ENCODE assay signal across 28 mouse cellular contexts in the genomic region with DNA sequence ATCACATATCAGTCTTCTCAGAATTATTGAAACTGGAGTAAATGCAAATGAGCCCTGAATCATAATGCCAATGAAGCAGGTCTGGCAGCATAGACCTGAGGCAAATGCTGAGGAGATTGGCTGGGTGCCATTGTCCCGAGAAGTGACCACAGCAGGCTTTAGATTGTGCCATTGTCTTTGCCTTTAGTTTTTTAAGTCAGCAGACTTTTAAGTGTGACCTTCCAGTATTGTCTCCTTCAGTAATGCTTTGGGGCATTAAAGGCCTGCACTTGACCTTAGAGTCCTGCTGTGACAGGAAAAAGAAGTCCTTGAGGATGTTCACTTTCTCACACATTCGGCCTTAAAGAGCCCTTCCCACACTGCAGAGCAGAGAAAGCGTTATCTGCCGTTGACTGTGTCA. TPM values are rescaled to one million over a fixed set of nuclear protein-coding genes. Genes with fewer than 3 reads are reported as not detected.
"Had no signal": no experiment of that assay in that cellular context is flagged by ENCODE, and none has a peak within 500 bp of the region (broad histone marks: within the 10 kb centered on the region; RNA-seq: fewer than 3 reads in every experiment).

No protein-coding gene starts in this region.

- DNase-seq: kidney, adult 11 months; kidney, adult 8-10 months; kidney, postnatal 10 days; kidney, postnatal 36 days; layer of hippocampus, postnatal 36 days; liver, embryonic 13.5 days; lung, postnatal 14 days; lung, postnatal 4 days; thymus, adult 18-20 months; thymus, postnatal 36 days had no signal

- H3K4me3 ChIP-seq: kidney, embryonic 15.5 days; left cerebral cortex, adult 2 months; liver, embryonic 13.5 days; lung, embryonic 15.5 days; megakaryocyte, embryonic 14.5 days; midbrain, embryonic 10.5 days; midbrain, embryonic 13.5 days had no signal

- H3K9me3 ChIP-seq: kidney, embryonic 15.5 days; liver, embryonic 13.5 days; lung, embryonic 15.5 days; megakaryocyte, embryonic 14.5 days; midbrain, embryonic 10.5 days; midbrain, embryonic 13.5 days had no signal

- H3K9ac ChIP-seq: kidney, embryonic 15.5 days; liver, embryonic 13.5 days; lung, embryonic 15.5 days; midbrain, embryonic 13.5 days had no signal

- ATAC-seq: midbrain, embryonic 13.5 days had no signal

- H3K27me3 ChIP-seq: kidney, embryonic 15.5 days; liver, embryonic 13.5 days; lung, embryonic 15.5 days; megakaryocyte, embryonic 14.5 days; midbrain, embryonic 13.5 days had no signal

- H3K27ac ChIP-seq: kidney, embryonic 15.5 days; left cerebral cortex, adult 2 months; lung, embryonic 15.5 days; midbrain, embryonic 10.5 days; midbrain, embryonic 13.5 days had no signal

- H3K4me2 ChIP-seq: kidney, embryonic 15.5 days; liver, embryonic 13.5 days; lung, embryonic 15.5 days; midbrain, embryonic 13.5 days had no signal

- H3K4me1 ChIP-seq: lung, embryonic 15.5 days; midbrain, embryonic 10.5 days; midbrain, embryonic 13.5 days had no signal

RNA-seq across cellular contexts. Expression of a gene that starts 33.8 kb away (rescaled TPM):
- total RNA-seq: layer of hippocampus, adult 8-10 months; layer of hippocampus, postnatal 10 days; layer of hippocampus, postnatal 36 days; left cerebral cortex, adult 2 months; left cerebral cortex, postnatal 10 days; left cerebral cortex, postnatal 36 days; midbrain, postnatal 0 days had no signal
- polyA plus RNA-seq: kidney, embryonic 15.5 days; limb, embryonic 11.5 days; limb, embryonic 14.5 days; liver, embryonic 13.5 days; liver, embryonic 16.5 days; lung, embryonic 15.5 days; midbrain, embryonic 10.5 days; midbrain, embryonic 13.5 days; midbrain, postnatal 0 days; neural tube, embryonic 11.5 days; neural tube, embryonic 14.5 days; stomach, embryonic 16.5 days; urinary bladder, adult 2 months had no signal
